Mouse (Mus musculus) MEL (cell line): ENCODE results near the gene Mfng.

Experiments
- CTCF ChIP-seq, 3 experiments: IDR thresholded peaks in 2 of 3; conservative IDR thresholded peaks in 1 of 3; 2 replicates each; pipeline ENCODE4 v1.5.1; 2011 to 2012; ENCODE audit warnings: low read length in 3 of 3, low read depth in 2 of 3, mild to moderate bottlenecking in 2 of 3, improper control_type of control experiment in 1 of 3, inconsistent platforms in 1 of 3, mixed read lengths in 1 of 3, moderate library complexity in 1 of 3; ENCODE audit not compliant: control insufficient read depth in 1 of 3, insufficient read depth in 1 of 3, poor library complexity in 1 of 3, severe bottlenecking in 1 of 3
- EP300 ChIP-seq, 2 experiments: IDR thresholded peaks; 2 replicates each; pipeline ENCODE4 v1.6.1; 2011; ENCODE audit warnings: improper control_type of control experiment in 2 of 2, low read length in 2 of 2, low read depth in 1 of 2, mild to moderate bottlenecking in 1 of 2
- GABPA ChIP-seq: IDR thresholded peaks from 2 replicates; pipeline ENCODE4 v1.6.1; 2012; ENCODE audit warnings: low read depth, mild to moderate bottlenecking, inconsistent platforms, low read length, improper control_type of control experiment, moderate library complexity
- MAFK ChIP-seq: IDR thresholded peaks from 2 replicates; pipeline ENCODE4 v1.6.1; 2011; ENCODE audit warnings: low read depth, mild to moderate bottlenecking, low read length, improper control_type of control experiment, borderline replicate concordance
- MAX ChIP-seq: IDR thresholded peaks from 2 replicates; pipeline ENCODE4 v1.6.1; 2011; ENCODE audit warnings: low read length, improper control_type of control experiment
- MEF2A ChIP-seq: IDR thresholded peaks from 2 replicates; pipeline ENCODE4 v1.6.1; 2014; ENCODE audit warnings: low read depth, mild to moderate bottlenecking, inconsistent platforms, low read length, improper control_type of control experiment; ENCODE audit not compliant: poor library complexity, insufficient replicate concordance, severe bottlenecking; ENCODE audit errors: extremely low read depth
- MYB ChIP-seq: IDR thresholded peaks from 2 replicates; pipeline ENCODE4 v1.6.1; 2011; ENCODE audit warnings: mild to moderate bottlenecking, low read depth, low read length, improper control_type of control experiment
- NRF1 ChIP-seq: IDR thresholded peaks from 2 replicates; pipeline ENCODE4 v1.6.1; 2014; ENCODE audit warnings: low read depth, mild to moderate bottlenecking, inconsistent platforms, low read length, improper control_type of control experiment, moderate library complexity; ENCODE audit not compliant: poor library complexity, insufficient read depth, severe bottlenecking
- POLR2A ChIP-seq, 2 experiments: IDR thresholded peaks; 2 replicates each; pipeline ENCODE4 v1.6.1; 2011 to 2012; ENCODE audit warnings: low read length in 2 of 2, mild to moderate bottlenecking in 2 of 2, control low read depth in 1 of 2, improper control_type of control experiment in 1 of 2, low read depth in 1 of 2, moderate library complexity in 1 of 2; ENCODE audit not compliant: control insufficient read depth in 1 of 2, insufficient read depth in 1 of 2, poor library complexity in 1 of 2
- POLR2AphosphoS2 ChIP-seq: IDR thresholded peaks from 2 replicates; pipeline ENCODE4 v1.6.1; 2011; ENCODE audit warnings: low read length, improper control_type of control experiment
- RCOR1 ChIP-seq: IDR thresholded peaks from 2 replicates; pipeline ENCODE4 v1.6.1; 2012; ENCODE audit warnings: low read depth, mild to moderate bottlenecking, inconsistent platforms, low read length, improper control_type of control experiment
- TAL1 ChIP-seq: IDR thresholded peaks from 2 replicates; pipeline ENCODE4 v1.6.1; 2012; ENCODE audit warnings: mild to moderate bottlenecking, inconsistent platforms, low read length, moderate library complexity, mixed read lengths
- USF1 ChIP-seq: IDR thresholded peaks from 2 replicates; pipeline ENCODE4 v1.6.1; 2014; ENCODE audit warnings: low read depth, mild to moderate bottlenecking, inconsistent platforms, low read length, improper control_type of control experiment, moderate library complexity
- ZC3H11A ChIP-seq: IDR thresholded peaks from 2 replicates; pipeline ENCODE4 v1.6.1; 2012; ENCODE audit warnings: low read depth, mild to moderate bottlenecking, inconsistent platforms, low read length, improper control_type of control experiment

- TF ChIP-seq POLR2A (IDR thresholded peaks at IDR 0.05; ENCODE audit: control insufficient read depth in 1 of 2, insufficient read depth in 1 of 2, low read depth in 1 of 2, low read length in 2 of 2, poor library complexity in 1 of 2) (no peak), GABPA (no peak), NRF1 (no peak), EP300 (IDR thresholded peaks at IDR 0.05; ENCODE audit: low read depth in 1 of 2, low read length in 2 of 2) (no peak), TAL1 (no peak), MAX (no peak), ZC3H11A (no peak), CTCF (IDR thresholded peaks at IDR 0.05 in 2 of 3, conservative IDR thresholded peaks at IDR 0.05 in 1 of 3; ENCODE audit: control insufficient read depth in 1 of 3, insufficient read depth in 1 of 3, low read depth in 2 of 3, low read length in 3 of 3, poor library complexity in 1 of 3, severe bottlenecking in 1 of 3) (no peak), MAFK (no peak), MYB (no peak), RCOR1 (no peak), POLR2AphosphoS2 (no peak), USF1 (no peak), MEF2A (no peak)
These were observed 33.3 kb upstream of the Mfng start for GRCm38 (mm10) chr15:78806614-78807013.
